Mouse (Mus musculus) C2C12 (cell line): ENCODE results near the gene Spred2. TPM values are rescaled to one million over a fixed set of nuclear protein-coding genes. Genes with fewer than 3 reads are reported as not detected.

ENCODE experiments used
- H3K27me3 ChIP-seq: one replicate; pipeline ENCODE4 v1.6.1; 2011; ENCODE audit not compliant: control insufficient read depth, insufficient read depth, insufficient read length
- H3K36me3 ChIP-seq: one replicate; pipeline ENCODE4 v1.6.1; 2011; ENCODE audit not compliant: control insufficient read depth, insufficient read depth
- H3K4me3 ChIP-seq: one replicate; pipeline ENCODE4 v1.5.1; 2011; ENCODE audit warnings: mild to moderate bottlenecking, control low read depth; ENCODE audit not compliant: poor library complexity, insufficient read depth, severe bottlenecking
- H3K79me2 ChIP-seq: one replicate; pipeline ENCODE4 v1.6.1; 2011; ENCODE audit not compliant: control insufficient read depth, insufficient read depth
- H3K79me3 ChIP-seq: one replicate; pipeline ENCODE4 v1.6.1; 2011; ENCODE audit warnings: low read depth, control low read depth
- H3ac ChIP-seq: one replicate; pipeline ENCODE3; 2011; ENCODE audit warnings: low read depth; ENCODE audit not compliant: control insufficient read depth, insufficient read length
- CEBPB ChIP-seq: IDR thresholded peaks from one replicate; pipeline ENCODE4 v1.6.1; 2011; ENCODE audit warnings: low read depth, mild to moderate bottlenecking, control low read depth, moderate library complexity
- CTCF ChIP-seq: IDR thresholded peaks from one replicate; pipeline ENCODE4 v1.5.1; 2011; ENCODE audit not compliant: control insufficient read depth, insufficient read depth, insufficient read length
- FOSL1 ChIP-seq: IDR thresholded peaks from one replicate; pipeline ENCODE4 v1.8.0; 2011; ENCODE audit warnings: mild to moderate bottlenecking, low read length; ENCODE audit not compliant: poor library complexity, insufficient read depth, severe bottlenecking
- MAX ChIP-seq: IDR thresholded peaks from one replicate; pipeline ENCODE4 v1.6.1; 2011; ENCODE audit warnings: mild to moderate bottlenecking, control low read depth
- MYOD1 ChIP-seq: IDR thresholded peaks from one replicate; pipeline ENCODE4 v1.6.1; 2011; ENCODE audit warnings: low read depth; ENCODE audit not compliant: control insufficient read depth, insufficient read length
- MYOG ChIP-seq: IDR thresholded peaks from one replicate; pipeline ENCODE4 v1.6.1; 2011; ENCODE audit not compliant: control insufficient read depth, insufficient read length; ENCODE audit errors: extremely low read depth
- USF1 ChIP-seq: IDR thresholded peaks from one replicate; pipeline ENCODE4 v1.6.1; 2011; ENCODE audit warnings: low read depth, mild to moderate bottlenecking, control low read depth, moderate library complexity
- polyA plus RNA-seq: library from polyadenylated mRNA; unstranded; fragments of >200 nt; fragmentation: generic; extraction: Trizol; gene quantifications from one replicate; pipeline ENCODE4 v1.2.1, GENCODE M21; 2012; ENCODE audit warnings: missing spikeins

Spred2 gene
- polyA plus RNA-seq, 1 experiment: 22.0 TPM

DNA sequence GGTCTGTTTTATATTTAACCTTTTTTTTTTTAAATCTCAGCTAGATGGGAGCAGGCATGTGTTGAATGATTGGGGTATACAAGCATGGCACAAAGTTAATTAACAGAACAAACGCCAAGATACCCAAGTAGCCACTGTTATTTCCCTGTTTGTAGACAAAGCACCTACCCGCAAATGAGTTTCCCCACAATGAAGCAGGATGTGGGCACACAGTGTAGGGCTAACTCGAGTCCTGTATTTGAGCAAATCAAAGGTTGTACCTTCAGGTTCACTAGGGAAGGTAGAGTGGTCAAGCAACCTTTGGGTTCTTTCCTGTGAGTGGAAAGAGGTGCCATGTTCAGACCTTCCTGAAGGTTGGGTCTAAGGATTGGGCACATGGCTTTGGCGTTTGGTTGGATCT, 41.5 kb downstream of the Spred2 start:
- Histone ChIP-seq H3ac (no peak overlapping the region), H3K79me2 (peaks cover 100% of the 10 kb centered on the region)
- no peak for TF ChIP-seq MAX
- TF ChIP-seq MYOG: no peak
- no peak for TF ChIP-seq CEBPB
- TF ChIP-seq MYOD1: no peak
- no peak for TF ChIP-seq FOSL1
- no peak for TF ChIP-seq CTCF
- TF ChIP-seq USF1: no peak

DNA sequence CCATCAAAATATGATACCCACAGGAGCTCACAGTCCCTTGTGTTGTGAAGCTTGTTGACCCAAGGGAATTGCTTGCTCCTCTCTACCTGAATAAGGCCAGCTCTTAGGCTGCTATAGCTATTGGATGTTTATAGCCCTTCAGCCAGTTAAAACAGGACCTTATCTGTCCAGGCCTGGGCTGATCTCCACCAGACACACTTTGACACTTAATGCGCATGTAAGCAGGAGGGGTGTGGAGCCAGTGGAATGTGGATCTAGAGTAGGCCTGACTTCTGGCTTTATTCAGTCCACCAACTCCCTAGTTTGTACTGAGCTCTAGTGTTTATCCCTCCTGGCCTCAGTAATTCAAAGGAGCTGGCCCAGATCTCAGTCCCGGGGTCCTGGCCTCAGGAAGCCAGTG, 42.1 kb downstream of the Spred2 start:
- peaks cover 34% of the 10 kb centered on the region for H3K36me3 ChIP-seq
- TF ChIP-seq CTCF (no peak), MYOD1 (no peak), MAX (no peak), MYOG (no peak), CEBPB (no peak), FOSL1 (no peak), USF1 (no peak)
- no peak overlapping the region for H3ac ChIP-seq
- no peaks in the 10 kb centered on the region for H3K27me3 ChIP-seq
- H3K79me3 ChIP-seq: peaks cover 84% of the 10 kb centered on the region
- no peak overlapping the region for H3K4me3 ChIP-seq
- H3K79me2 ChIP-seq: peaks cover 100% of the 10 kb centered on the region

More for the DNA sequence above, 41.5 kb downstream of the Spred2 start:
- Histone ChIP-seq H3K4me3 (no peak overlapping the region), H3K27me3 (no peaks in the 10 kb centered on the region), H3K36me3 (peaks cover 34% of the 10 kb centered on the region), H3K79me3 (peaks cover 85% of the 10 kb centered on the region)

DNA sequence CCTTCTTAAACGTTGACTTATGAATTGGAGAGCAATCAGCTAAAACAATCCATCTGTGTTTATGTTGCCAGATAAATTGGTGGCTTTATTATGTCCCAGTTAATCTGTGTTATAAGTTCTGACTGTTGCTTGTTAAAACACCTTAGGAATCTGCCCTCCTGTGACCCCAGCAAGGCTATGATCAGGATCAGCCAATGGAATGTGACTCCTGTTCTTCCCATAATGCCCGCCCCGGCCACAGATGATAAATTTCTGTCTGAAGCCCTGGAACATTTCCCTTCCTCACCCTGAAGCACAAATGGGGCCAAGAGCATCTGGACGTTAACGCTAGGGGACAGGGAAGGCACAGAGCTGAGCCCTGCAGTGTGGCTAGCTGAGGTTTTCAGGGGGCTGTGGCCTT, 45.4 kb downstream of the Spred2 start:
- Histone ChIP-seq H3K79me3 (peaks cover 86% of the 10 kb centered on the region), H3ac (no peak overlapping the region), H3K27me3 (no peaks in the 10 kb centered on the region), H3K36me3 (peaks cover 21% of the 10 kb centered on the region), H3K79me2 (peaks cover 100% of the 10 kb centered on the region), H3K4me3 (no peak overlapping the region)
- no peak for TF ChIP-seq CTCF
- TF ChIP-seq FOSL1: no peak
- TF ChIP-seq CEBPB: no peak
- no peak for TF ChIP-seq USF1
- TF ChIP-seq MAX: no peak
- TF ChIP-seq MYOD1: no peak
- no peak for TF ChIP-seq MYOG

DNA sequence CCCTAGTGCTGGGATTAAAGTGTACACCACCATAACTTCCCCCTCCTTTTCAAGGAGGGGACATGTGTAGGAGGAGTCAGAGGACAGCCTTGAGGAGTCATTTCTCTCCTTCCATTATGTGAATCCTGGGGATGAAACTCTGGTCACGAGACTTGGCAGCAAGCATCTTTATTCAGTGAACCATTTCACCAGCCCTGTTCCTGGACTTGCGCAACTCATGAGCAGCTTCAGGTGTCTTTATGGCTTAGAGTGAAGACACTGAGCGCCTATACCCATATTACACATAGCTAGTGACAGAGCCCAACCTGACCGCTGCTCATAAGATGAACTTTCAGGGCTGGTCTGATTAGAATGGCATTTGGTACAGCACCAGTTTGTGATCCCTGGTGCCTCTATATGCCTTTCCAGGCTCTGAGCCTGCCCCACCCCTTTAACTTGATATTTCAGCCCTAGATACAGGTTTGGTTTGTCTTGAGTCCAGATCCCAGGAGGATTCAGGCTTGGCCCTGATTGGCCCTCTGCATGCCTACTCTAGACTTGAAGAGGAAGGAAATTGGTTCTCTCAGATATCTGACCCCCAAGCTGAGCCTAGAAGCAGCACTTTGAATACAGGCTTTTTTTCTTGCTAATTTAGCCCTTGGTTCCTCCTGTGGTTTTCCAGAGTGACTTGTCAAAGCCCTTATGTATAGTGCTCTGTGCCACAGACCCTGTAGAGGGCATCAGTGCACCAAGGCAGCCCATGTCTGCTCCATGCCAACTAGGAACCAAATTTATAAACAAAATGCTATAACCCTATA, 48.0 kb downstream of the Spred2 start:
- Histone ChIP-seq H3K27me3 (no peaks in the 10 kb centered on the region), H3ac (no peak overlapping the region), H3K4me3 (no peak overlapping the region), H3K79me2 (peaks cover 100% of the 10 kb centered on the region), H3K36me3 (peaks cover 17% of the 10 kb centered on the region), H3K79me3 (peaks cover 88% of the 10 kb centered on the region)
- TF ChIP-seq MAX (no peak), MYOG (no peak), USF1 (no peak), CTCF (peak; percentile 2), MYOD1 (no peak), FOSL1 (no peak), CEBPB (no peak)

DNA sequence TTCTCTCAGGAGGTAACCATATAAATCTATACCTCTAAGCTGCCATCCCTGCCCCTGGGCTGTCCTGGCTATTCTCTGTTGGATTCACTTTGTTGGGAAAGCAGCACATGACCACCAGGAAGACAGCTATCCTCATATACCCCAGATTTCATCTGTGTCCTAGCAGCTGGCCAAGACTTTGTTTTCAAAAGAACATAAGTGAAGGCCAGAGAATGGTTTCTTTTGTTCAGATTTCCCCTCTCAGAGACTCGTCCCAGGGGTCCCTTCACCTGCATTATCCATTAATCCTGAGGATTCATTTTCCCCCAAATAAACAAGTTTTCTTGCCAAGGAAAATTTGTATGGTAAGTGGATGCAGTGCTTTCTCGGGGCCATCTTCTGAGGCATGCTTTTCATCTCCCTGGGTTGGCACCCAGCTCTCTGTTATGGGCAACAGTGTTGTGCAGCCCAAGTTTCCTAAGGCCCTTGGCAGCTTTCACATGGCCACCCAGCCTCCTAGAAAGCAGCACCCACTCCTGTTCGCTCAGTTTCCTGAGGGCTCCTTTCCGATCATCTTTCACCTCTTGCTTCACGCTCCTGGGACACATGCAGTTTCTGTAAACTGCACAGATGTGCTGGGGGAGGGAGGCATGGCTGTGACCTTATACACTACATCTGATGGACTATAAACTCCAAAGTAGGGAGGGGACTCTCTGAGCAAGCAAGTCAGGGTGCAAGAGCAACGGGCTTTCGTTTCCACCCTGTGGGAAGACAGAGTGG, 49.0 kb downstream of the Spred2 start:
- H3K79me2 ChIP-seq: peaks cover 100% of the 10 kb centered on the region
- H3K4me3 ChIP-seq: no peak overlapping the region
- no peak for TF ChIP-seq CTCF
- peaks cover 17% of the 10 kb centered on the region for H3K36me3 ChIP-seq
- H3ac ChIP-seq: no peak overlapping the region
- no peaks in the 10 kb centered on the region for H3K27me3 ChIP-seq
- peaks cover 89% of the 10 kb centered on the region for H3K79me3 ChIP-seq

DNA sequence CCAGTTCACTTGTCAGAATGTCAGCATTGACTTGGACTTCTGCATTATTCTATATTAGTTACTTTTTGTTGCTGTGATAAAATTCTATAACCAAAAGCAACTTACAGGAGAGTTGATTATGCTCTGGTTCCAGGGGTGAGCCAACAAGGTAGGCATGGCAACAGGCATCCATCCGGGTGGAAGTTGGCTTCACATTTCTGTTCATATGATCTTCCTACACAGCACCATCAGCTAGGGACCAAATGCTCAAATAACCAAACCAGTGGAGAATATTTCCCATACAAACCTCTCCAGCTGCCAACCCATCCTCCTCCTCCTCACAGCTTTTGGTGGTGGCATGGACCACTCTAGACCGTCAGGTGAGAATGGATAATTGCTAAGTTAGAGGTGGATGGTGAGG, 51.9 kb downstream of the Spred2 start:
- Histone ChIP-seq H3K79me3 (peaks cover 79% of the 10 kb centered on the region), H3K79me2 (peaks cover 98% of the 10 kb centered on the region), H3K36me3 (peaks cover 4% of the 10 kb centered on the region), H3ac (no peak overlapping the region), H3K4me3 (no peak overlapping the region), H3K27me3 (no peaks in the 10 kb centered on the region)
- no peak for TF ChIP-seq MAX
- TF ChIP-seq MYOD1: no peak
- no peak for TF ChIP-seq FOSL1
